Mouse (Mus musculus): ENCODE measurements around the gene Gm4756. TPM values are rescaled to one million over a fixed set of nuclear protein-coding genes. Genes with fewer than 3 reads are reported as not detected.
"Not testable (repeated sequence)": the region's sequence is repeated elsewhere in the genome, so short reads cannot be mapped to it uniquely, and the experiment has no call there.

The Gm4756 gene
- total RNA-seq, 4 experiments from 2014 or later, result not detected

DNA sequence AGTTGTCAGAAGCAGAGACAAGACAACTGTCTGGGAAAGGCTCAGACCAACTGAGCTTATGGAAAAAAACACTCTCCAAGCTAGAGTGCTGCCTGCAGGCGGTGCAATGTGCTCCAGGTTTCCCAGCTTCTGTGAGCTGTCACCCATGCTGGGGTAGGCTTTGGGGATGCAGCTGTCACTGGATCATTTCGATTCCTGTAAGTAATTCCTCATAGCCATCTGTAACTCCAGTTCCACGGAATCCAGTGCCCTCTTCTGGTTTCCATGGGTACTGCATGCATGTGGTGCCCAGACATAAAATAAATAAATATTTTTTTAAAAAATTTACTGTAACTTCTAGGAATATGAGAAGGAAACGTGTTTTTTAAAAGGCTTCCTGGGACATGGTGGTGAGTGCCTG, 5.2 kb upstream of the Gm4756 start:
- peak; percentile 12 to 40 for DNase-seq (ENCODE audit: low spot score in 2 of 2)

DNA sequence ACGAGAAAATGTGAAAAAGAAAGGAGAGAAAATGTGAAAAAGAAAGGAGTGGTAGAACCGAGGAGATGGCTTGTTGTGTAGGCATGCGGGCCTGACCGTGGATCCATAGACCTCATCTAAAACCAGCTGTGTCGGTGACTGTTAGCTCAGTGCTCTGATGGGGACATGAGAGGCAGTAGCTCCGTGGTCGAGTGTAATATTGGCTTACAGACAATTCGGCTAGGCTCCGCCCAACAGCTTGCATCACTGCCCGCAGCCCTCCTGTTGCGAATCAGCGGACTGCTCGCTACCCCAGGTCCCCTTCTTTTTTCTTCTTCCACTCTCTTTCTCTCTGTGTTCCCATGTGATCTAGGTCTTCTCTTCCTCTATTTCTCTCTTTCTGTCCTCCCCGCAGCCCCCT, 540 bp downstream of the Gm4756 start:
- DNase-seq (ENCODE audit: low spot score in 2 of 2), result no peak

DNA sequence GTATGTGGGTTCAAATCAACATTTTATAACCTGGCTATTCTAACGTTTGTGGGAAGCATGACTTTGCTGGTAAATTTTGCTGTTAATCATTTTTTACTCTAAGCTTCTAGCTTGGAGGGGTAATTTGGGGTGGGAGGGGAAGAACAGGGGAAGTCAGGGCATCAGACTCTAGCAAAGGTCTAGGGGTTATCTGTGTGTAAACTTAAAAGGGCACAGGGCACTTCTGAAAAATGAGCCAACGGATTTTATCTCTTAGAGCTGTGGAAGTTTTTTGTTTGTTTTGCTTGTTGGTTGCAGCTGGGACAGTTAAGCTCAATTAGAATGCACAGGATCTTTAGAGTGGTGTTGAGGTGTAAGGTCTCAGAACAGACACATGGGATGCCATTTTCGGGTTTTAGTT, 11.4 kb downstream of the Gm4756 start:
- no peak for DNase-seq (ENCODE audit: low spot score in 2 of 2)

DNA sequence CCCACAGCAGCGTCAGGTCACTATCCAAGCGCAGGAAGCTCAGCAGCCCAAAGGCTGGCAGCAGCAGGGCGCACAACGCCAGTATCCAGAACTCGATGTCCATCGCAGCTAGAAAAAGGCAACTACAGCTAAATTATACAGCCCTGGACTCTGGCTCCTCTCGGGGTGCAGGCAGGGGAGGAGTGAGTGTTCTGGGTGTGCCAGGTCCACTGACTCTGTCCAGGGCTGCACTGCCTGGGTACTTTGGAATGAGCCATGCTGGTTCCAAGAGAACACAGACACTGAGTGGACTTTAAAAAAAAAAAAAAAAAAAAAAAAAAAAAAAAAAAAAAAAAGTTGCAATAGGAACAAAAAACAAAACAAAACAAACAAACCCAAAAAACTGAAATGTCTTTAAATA, 20.7 kb downstream of the Gm4756 start:
- no peak for DNase-seq (ENCODE audit: low spot score in 2 of 2)

DNA sequence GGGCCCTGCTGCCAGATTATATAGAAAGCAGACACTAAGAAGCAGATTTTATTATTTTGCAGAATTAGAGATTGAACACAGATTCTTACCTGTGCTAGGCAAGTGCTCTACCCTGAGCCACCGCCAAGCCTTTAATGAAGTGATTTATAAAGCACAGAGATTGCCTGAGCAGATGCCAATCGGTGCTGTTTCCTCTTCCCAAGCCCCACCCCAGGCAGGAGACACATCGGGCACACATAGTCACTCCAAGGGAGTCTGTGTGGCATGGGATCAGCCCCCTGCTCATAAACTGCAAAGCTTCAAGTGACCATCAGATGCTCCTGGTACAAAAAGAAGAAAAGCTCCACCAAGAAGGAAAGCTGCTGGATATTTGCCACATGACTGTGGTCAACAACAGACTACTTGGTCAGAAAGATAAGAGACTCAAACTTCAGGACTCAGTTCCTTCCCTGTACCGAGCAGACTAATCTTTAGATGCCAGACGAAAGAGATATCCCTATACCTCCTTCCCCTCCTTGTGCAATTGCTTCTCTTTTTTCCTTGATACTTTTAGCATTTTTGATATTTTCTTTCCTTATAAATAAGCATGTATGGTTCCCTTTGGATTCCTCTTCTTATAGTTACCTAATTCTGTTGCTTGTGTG, 26.5 kb downstream of the Gm4756 start:
- no peak for DNase-seq (ENCODE audit: low spot score in 2 of 2)

DNA sequence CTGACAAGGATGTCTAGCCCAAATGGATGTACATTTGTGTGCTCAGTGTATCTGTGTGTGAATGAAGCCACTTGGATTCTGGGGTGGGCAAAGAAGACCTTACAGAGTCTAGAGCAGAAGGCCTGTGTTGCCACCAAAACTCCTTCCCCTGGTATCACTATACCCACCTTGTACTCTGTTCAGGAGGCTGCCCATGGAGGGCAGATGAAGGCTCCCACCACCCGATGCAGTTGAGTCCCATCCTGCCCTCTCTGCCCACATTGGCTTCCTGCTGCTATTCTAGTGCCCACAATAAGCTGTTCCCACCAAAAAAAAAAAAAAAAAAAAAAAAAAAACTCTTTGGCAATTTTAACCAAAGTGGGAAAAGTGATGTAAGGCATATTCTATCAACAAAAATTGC, 28.0 kb downstream of the Gm4756 start:
- DNase-seq (ENCODE audit: low spot score in 2 of 2), result no peak

DNA sequence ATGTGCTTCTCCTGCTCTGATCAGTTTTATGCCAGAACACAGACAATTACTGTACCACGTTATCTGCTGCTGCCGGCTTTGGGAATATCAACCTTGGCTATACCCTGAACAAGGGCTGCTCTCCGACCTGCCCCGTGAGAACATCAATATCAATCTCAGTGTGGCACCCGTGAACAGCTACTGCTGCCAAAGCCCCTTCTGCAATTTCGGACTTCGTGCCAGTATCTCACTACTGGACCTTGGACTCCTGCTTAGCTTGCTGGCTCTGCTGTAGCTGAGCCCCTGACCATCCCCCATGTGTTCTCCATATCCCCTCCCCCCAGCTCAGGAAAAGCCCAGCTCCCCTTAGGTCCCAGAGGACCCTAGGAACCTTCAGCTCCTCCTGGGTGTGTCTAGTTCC, 28.6 kb downstream of the Gm4756 start:
- DNase-seq (ENCODE audit: low spot score in 2 of 2), result no peak

DNA sequence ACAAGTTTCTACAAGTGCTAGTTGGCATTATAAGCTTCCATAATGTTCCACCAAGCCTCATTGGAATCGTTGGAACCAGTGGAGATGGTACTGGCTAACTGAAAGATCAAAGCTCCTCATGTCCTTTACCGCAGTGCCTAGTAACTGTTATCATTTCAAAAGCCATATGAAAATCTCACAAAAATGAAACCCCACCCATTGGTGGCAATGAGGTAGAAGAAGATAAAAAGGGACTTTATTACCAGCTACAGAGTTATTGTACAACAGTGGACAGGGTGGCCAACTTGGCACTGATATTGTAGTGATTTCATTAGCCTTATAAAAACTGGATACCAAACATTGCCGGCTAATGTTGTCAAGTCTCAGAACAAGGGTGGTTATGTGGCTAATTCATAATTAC, 37.4 kb downstream of the Gm4756 start:
- DNase-seq (ENCODE audit: low spot score in 2 of 2), result no peak

DNA sequence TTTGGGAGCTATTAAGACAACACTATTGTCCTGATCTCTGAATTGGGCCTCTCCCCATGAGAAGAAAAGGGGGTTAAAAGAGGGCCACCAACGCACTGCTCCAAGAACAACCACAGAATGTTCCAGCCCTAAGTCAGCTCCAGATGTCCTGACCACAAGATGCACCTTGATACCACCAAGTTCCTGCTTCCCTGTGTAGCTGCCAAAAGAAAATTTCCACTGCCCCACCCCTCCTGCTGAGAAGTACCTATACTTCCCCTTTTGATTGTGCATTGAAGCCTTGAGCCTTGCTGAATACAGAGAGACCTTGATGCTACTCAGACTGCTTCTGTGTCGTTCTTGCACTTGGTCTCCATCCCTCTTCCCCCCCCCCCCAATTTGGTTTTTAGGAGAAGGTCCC, 50.7 kb downstream of the Gm4756 start:
- DNase-seq (ENCODE audit: low spot score in 2 of 2), result not testable (repeated sequence)

DNA sequence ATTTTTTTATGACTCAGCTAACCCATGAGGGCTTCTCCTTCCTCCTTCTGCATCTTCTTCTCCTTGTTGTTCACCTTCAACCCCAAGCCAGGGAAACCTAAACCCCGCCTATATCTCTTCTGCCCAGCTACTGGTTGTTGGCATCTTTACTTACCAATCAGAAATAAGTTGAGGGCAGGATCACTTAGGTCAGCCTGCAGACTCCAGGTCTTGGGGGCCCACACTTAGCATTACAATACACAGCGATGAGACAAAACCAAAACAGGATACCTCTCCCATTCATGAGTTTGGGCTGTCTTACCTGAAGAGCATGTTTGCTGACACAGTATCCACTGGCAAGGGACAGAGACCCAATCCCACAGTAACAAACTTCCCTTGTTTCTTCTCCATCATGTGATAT, 55.5 kb downstream of the Gm4756 start:
- DNase-seq (ENCODE audit: low spot score in 2 of 2), result no peak

DNA sequence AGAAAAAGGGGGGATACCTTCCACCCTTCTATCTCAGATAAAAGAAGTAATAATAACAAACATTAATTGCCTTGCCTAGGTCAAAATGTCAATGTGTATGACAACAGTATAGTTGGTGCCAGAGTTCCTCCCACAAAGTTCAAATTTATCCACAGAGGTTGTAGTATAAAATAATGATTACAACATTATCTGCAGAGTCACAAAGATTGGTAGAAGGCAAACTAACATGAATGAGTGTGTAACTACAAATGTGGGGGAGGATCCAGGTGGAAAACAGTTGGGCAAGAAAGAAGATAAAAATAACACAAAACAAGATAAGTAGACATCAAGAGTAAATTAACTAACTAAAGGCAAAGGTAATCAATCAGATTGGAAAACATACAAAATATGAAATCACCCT, 56.5 kb downstream of the Gm4756 start:
- no peak for DNase-seq (ENCODE audit: low spot score in 2 of 2)

DNA sequence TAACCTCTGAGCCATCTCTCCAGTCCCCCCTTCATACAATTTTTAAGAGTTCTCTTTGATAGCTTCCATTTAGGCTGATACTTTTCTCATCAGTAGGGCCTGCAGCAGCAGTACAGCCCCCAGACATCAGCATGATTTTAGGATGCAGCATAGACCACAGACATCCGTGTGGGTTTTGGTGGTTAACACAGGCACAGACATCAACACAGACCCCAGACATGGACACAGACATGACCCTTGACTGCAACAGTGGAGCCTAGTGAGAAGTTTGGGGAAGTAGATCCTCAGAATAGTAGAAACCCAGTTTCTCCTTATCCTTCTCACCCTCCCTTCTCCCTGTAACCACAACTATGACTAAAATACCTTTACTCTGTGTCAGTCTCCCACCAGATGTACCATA, 64.1 kb downstream of the Gm4756 start:
- DNase-seq (ENCODE audit: low spot score in 2 of 2), result no peak

DNA sequence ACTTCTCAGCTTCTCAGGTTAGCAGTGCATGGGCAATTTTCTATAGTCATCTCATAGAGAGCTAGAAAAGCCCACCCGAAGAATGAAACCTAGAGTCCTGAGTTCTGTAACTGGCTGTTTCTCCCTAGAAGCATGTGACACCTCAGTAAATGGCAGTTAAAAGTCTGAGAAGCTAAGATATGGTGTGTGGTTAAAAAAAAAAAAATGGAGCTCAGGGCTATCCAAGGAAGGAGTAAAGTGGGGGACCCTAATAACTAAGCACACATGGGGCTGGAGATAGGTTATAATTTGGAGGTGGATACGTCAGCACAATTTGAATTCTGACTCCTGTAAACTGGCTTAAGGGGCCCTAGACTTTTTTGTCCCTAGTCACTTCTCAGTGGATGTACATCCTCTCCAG, 66.4 kb downstream of the Gm4756 start:
- DNase-seq (ENCODE audit: low spot score in 2 of 2), result no peak

DNA sequence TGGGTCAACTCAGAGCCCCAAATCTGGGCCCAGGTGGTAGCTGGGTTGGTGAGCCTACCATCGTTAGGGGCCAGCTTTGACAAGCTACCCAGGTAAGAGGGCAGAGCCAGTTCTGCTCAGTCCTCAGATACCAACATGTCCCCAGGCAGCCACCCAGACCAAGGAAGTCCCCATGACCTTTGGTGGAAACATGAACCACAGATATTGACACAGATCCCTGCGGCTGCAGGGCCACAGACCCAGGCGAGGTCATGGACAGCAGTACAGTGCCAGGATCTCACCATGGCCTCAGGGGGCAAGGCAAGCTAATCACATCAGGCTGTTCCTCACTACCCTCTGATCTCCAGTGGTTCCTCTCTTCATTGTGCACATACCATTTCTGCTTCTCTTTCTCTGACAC, 67.4 kb downstream of the Gm4756 start:
- DNase-seq (ENCODE audit: low spot score in 2 of 2), result no peak

DNA sequence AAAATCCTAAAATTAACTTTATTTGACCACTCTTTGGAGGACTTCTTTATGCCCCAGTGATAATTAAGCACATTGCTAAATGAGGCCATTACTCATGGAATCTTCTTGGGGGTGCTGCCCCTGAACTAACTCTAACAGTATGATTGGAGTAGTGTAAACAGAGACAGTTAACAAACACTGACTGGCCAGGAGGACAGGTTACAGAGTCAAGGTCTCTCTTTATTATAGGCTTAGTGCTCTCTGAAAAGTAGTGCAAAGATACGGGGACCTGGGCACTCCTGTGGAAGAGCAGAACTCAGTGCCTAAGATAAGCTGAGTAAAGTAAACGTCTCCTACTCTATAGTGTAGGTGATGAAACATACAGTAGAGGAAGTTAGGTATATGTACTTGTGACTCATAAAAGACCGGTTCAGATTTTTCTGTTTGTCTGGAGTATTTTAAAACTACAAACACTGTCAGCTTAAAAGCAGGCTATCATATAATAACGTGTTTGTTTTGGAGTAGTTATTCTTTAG, 85.1 kb downstream of the Gm4756 start:
- no peak for DNase-seq (ENCODE audit: low spot score in 2 of 2)

DNA sequence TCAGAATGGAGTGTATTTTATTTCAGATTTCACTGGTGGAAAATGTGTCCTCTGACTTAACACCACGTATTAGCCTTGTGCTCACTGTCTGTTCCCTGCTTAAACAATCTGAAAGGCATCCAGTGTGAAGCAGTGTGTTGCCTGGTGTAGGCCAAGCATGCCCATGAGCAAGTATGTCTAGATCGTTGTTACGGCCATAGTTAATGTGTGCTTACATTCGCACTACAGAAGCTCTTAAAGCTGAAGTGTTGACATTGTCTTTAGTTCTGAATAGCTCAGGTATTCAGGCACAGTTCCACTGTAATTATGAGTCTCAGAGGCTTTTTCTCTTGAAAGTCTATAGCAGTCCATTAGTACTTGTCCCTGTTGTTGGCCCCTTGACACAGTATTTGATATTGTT, 95.1 kb downstream of the Gm4756 start:
- no peak for DNase-seq (ENCODE audit: low spot score in 2 of 2)

DNA sequence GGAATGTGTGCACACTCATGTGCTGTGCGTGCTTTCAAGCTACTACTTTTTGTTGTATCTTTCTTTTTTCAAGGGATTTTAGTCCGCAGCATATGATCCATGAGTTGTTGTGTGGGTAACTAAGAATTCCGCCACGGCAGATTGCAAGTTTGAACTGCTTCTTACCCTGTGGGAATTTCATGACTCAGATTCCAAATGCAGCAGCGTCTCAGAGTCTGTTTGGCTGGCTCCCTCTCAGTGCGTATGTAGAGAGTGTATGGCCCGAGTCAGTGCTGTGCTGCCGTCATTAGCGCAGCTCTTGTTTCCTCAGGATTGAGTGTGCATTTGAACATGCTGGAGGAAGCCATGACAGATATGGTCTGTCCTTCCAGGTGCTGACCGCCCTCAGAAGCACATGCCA, 110.9 kb downstream of the Gm4756 start:
- DNase-seq (ENCODE audit: low spot score in 2 of 2), result peak; percentile 9 to 50

DNA sequence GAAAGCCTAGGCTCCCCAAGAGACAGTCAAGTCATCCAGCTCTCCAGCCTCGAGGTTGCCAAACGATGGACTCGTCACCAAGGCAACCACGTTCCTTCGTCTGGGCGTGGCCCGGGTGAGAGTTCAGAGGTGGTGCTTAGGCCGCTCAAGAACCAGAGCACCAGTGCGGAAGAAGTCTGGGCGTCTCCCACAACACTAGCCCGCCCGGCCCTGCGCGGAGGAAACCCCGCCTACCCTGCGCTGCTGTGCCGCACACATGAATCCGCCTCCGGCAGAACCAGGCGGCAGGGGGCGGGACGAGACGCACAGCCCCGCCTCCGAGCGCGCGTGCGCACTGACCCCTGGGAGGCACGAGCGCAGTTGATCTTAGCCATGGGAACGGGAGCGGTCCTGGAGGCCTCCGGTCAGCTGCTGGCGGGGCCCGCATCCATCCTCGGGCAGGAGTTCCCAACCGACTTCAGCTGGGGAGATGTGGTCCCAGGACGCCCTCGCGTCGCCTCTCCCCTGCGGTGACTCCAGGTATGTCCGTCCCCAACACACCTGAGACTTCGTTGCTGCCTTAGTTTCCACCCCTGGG, 113.4 kb downstream of the Gm4756 start, which contains the start of gene Pcnx4:
Gene Pcnx4 (plus strand): TSS at position 363 of the 577 bp plus-strand sequence.
- DNase-seq (ENCODE audit: low spot score in 2 of 2), result peak; percentile 91 to 94

DNA sequence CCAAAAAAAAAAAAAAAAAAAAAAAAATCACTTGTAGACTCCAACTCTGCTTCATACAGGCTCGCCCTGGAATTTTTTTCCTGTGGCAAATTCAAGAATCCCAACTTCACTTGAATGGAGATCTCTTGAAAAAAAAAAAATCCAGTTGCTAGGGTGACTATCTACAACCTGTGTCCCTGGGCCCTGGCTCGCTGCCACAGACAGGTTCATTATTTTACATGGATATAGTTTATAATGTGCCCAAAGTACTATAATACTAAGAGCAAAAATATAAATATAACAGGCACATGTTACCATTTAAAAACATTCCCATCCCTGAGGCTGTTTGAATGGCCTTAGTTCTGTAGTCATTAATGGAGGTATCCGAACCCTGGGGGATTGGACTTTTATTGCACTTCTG, 113.9 kb downstream of the Gm4756 start:
- no peak for DNase-seq (ENCODE audit: low spot score in 2 of 2)

DNA sequence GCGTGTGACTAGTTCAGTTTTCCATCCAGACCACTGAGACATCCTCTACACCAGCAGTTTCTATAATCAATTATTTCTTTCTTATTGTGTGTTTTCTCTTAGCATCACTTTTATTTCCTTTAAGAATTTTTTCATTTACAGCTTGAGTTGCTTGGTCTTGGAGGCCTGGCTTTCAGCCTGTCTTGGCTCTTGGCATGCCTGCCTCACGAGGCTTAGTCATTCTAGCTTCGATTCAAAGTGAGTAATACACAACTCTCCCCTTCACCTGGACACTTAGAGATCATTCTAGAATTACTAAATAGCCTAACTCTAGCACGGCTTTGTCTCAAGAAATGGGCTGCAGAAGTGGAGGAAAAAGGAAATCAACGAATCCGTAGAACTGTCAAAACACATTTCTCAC, 115.5 kb downstream of the Gm4756 start:
- DNase-seq (ENCODE audit: low spot score in 2 of 2), result no peak

DNA sequence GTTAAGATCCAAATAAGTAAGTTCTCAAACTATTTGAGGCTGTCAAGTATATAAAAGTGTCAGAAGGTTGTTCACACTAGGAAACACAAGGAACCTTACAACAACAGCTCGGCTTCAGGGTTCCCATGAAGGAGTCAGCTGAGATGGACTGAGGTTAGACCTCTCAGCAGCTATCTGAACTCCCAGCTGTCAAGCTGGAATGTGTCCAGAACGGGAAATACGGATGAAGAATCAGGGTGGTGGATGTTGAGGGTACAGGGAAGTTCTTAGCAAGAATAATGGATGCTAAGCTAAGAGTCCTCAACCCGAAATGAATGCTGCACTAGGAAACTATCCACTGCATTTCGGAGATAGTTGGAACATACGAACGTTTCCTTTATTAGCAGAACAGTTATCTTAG, 117.2 kb downstream of the Gm4756 start:
- no peak for DNase-seq (ENCODE audit: low spot score in 2 of 2)

Data from left cerebral cortex, adult 8-10 months (tissue).